Mouse (Mus musculus) testis, adult 2 months (tissue): ENCODE measurements at regions not wholly inside any gene's neighbourhood (a gene's known extent, or its start where the extent isn't known, plus 50 kb on each side); places are given as distances from the start of the nearest gene placed in this dataset.

ENCODE experiments used
- H3K27ac ChIP-seq: fragments of 200-500 bp; 2 replicates; pipeline ENCODE4 v1.5.1; 2012; ENCODE audit warnings: low read depth, low read length; ENCODE audit not compliant: control insufficient read depth, insufficient read depth
- H3K27me3 ChIP-seq: fragments of 200-500 bp; 2 replicates; pipeline ENCODE4 v1.6.1; 2012; ENCODE audit warnings: mild to moderate bottlenecking, low read length, moderate library complexity; ENCODE audit not compliant: control insufficient read depth, insufficient read depth
- H3K36me3 ChIP-seq: fragments of 200-500 bp; 2 replicates; pipeline ENCODE4 v1.6.1; 2012; ENCODE audit warnings: mild to moderate bottlenecking, low read length; ENCODE audit not compliant: control insufficient read depth, insufficient read depth
- H3K4me1 ChIP-seq: fragments of 200-500 bp; 2 replicates; pipeline ENCODE4 v1.6.1; 2012; ENCODE audit warnings: low read length; ENCODE audit not compliant: control insufficient read depth, insufficient read depth
- H3K4me3 ChIP-seq: fragments of 200-500 bp; 2 replicates; pipeline ENCODE4 v1.5.1; 2012; ENCODE audit warnings: low read depth, mild to moderate bottlenecking, low read length, moderate library complexity, mixed read lengths; ENCODE audit not compliant: control insufficient read depth
- CTCF ChIP-seq: fragments of 200-500 bp; IDR thresholded peaks from 2 replicates; pipeline ENCODE4 v1.5.1; 2012; ENCODE audit warnings: low read depth, mild to moderate bottlenecking, inconsistent platforms, low read length, moderate library complexity; ENCODE audit not compliant: control insufficient read depth, insufficient read depth, insufficient replicate concordance
- POLR2A ChIP-seq: fragments of 200-500 bp; IDR thresholded peaks from 2 replicates; pipeline ENCODE4 v1.6.1; 2012; ENCODE audit warnings: low read depth, mild to moderate bottlenecking, inconsistent platforms, low read length, moderate library complexity; ENCODE audit not compliant: control insufficient read depth

- H3K27ac ChIP-seq = peak overlapping the region; percentile 73
- H3K27me3 ChIP-seq = no peaks in the 10 kb centered on the region
- H3K36me3 ChIP-seq = no peaks in the 10 kb centered on the region
- TF ChIP-seq POLR2A (no peak), CTCF (peak; percentile 52)
- peaks cover 7% of the 10 kb centered on the region; the same call in 1 of the 2 replicates for H3K4me1 ChIP-seq
- peak overlapping the region; percentile 32; the same call in 1 of the 2 replicates for H3K4me3 ChIP-seq
Observed at GRCm38 (mm10) chr10:66864161-66864862, 231.6 kb upstream of the Jmjd1c start.

- no peaks in the 10 kb centered on the region for H3K27me3 ChIP-seq
- H3K4me1 ChIP-seq = peaks cover 7% of the 10 kb centered on the region; the same call in 1 of the 2 replicates
- TF ChIP-seq POLR2A (no peak), CTCF (no peak)
- no peak overlapping the region for H3K4me3 ChIP-seq
- H3K27ac ChIP-seq = no peak overlapping the region
- H3K36me3 ChIP-seq = no peaks in the 10 kb centered on the region
Observed at GRCm38 (mm10) chr10:66865010-66865582, 230.8 kb upstream of the Jmjd1c start.

DNA sequence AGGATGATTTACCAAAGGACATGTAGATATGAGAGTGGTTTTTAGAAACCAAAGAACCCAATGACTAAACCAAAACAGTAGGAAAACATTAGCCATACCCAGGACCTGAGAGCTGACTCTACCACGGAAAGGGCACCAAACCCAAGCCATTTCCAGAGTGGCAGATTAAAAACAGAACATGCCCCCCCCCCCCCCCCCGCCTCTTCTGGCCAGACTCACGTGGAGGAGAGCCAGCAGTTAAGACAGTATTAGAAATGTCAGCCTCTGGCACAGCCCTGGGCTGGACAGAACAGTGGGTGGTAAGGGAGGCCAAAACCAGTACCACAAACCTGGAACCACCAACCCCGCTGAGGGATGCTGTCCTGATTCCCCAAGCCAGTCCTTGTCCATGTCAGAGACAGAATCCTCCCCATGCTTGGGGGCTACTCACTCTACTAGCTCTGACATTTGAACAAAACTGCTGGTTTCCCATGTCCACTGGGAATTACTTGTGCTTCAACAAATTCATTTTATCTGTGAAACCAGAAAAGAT, 224.7 kb upstream of the Jmjd1c start:
- Histone ChIP-seq H3K4me1 (no peaks in the 10 kb centered on the region), H3K36me3 (no peaks in the 10 kb centered on the region), H3K4me3 (no peak overlapping the region), H3K27ac (no peak overlapping the region), H3K27me3 (no peaks in the 10 kb centered on the region)
- no peak for TF ChIP-seq POLR2A
- TF ChIP-seq CTCF = no peak

GRCm38 (mm10) chr10:66871673-66872072, 224.3 kb upstream of the Jmjd1c start:
- Histone ChIP-seq H3K4me3 (no peak overlapping the region), H3K4me1 (no peaks in the 10 kb centered on the region), H3K27me3 (no peaks in the 10 kb centered on the region), H3K36me3 (no peaks in the 10 kb centered on the region), H3K27ac (no peak overlapping the region)
- TF ChIP-seq POLR2A (no peak), CTCF (no peak)

DNA sequence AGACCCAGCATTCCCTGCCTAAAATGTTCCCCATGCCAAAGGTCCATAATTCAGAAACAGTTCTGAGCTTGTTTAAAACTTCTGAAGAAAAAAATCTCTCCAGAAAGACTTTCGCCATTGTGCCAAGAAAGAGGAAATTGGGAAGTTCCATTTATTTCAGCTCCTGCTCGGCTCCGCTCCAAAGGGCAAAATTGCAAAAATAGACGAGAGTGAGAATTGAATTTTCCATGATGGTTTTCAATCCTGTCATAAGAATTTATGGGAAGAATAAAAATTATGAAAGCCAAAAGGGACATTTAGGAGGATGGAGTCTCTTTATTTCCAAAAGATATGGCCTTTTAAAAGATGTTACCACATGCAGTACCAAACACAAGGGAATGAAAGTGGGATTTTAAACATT, 222.5 kb upstream of the Jmjd1c start:
- Histone ChIP-seq H3K4me1 (no peaks in the 10 kb centered on the region), H3K27me3 (no peaks in the 10 kb centered on the region), H3K4me3 (no peak overlapping the region), H3K27ac (no peak overlapping the region), H3K36me3 (no peaks in the 10 kb centered on the region)
- TF ChIP-seq CTCF (no peak), POLR2A (no peak)

DNA sequence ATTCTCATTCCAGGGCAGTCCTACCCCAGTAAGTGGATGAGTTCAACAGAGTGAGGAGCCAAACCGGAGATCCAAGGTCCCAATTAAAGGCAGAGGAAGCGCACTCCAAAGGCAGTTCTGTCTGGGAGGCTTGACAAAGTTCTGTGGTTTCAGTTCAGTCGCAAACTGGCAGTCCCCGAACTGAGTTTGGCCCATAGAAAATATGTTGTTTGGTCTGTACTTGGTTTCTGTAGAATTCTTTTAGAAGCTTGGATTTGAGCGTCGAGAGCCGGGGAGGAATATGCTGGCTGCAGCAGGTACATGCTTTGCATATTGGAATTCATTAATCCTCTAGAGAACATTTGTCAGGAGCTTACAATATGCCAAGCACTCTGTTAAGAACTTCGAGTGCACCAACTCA, 216.9 kb upstream of the Jmjd1c start:
- Histone ChIP-seq H3K27ac (no peak overlapping the region), H3K4me1 (no peaks in the 10 kb centered on the region), H3K36me3 (no peaks in the 10 kb centered on the region), H3K27me3 (no peaks in the 10 kb centered on the region), H3K4me3 (no peak overlapping the region)
- TF ChIP-seq CTCF = no peak

- Histone ChIP-seq H3K4me3 (no peak overlapping the region), H3K4me1 (no peaks in the 10 kb centered on the region), H3K27me3 (no peaks in the 10 kb centered on the region), H3K27ac (no peak overlapping the region), H3K36me3 (no peaks in the 10 kb centered on the region)
- TF ChIP-seq CTCF (no peak), POLR2A (no peak)
Observed at GRCm38 (mm10) chr10:66882825-66883224, 213.1 kb upstream of the Jmjd1c start.
